In genomic region chr12:99864613-99865012, GRCm38 (mm10) we compare ENCODE assay signal across 33 mouse cellular contexts.
"Had no signal": no experiment of that assay in that cellular context is flagged by ENCODE, and none has a peak within 500 bp of the region (broad histone marks: within the 10 kb centered on the region; RNA-seq: fewer than 3 reads in every experiment).

No protein-coding gene starts in this region.

- H3K9ac ChIP-seq: heart, embryonic 12.5 days; heart, embryonic 13.5 days; heart, embryonic 15.5 days; hindbrain, embryonic 12.5 days; hindbrain, embryonic 13.5 days; hindbrain, embryonic 14.5 days; hindbrain, embryonic 15.5 days; kidney, embryonic 15.5 days had no signal

- H3K9me3 ChIP-seq: heart, embryonic 10.5 days; heart, embryonic 12.5 days; heart, embryonic 13.5 days; heart, embryonic 15.5 days; hindbrain, embryonic 10.5 days; hindbrain, embryonic 12.5 days; hindbrain, embryonic 13.5 days; hindbrain, embryonic 15.5 days; kidney, embryonic 15.5 days had no signal

- H3K4me2 ChIP-seq: heart, embryonic 11.5 days; heart, embryonic 12.5 days; heart, embryonic 13.5 days; heart, embryonic 15.5 days; hindbrain, embryonic 12.5 days; hindbrain, embryonic 13.5 days; hindbrain, embryonic 14.5 days; hindbrain, embryonic 15.5 days; kidney, embryonic 15.5 days had no signal

- H3K36me3 ChIP-seq: heart, embryonic 10.5 days; heart, embryonic 12.5 days; heart, embryonic 13.5 days; heart, embryonic 15.5 days; hindbrain, embryonic 10.5 days; hindbrain, embryonic 12.5 days; hindbrain, embryonic 13.5 days; hindbrain, embryonic 15.5 days; kidney, embryonic 15.5 days had no signal

- H3K27me3 ChIP-seq: heart, embryonic 12.5 days; heart, embryonic 13.5 days; heart, embryonic 15.5 days; hindbrain, embryonic 12.5 days; hindbrain, embryonic 13.5 days; hindbrain, embryonic 15.5 days; kidney, embryonic 15.5 days had no signal

- H3K27ac ChIP-seq: heart, embryonic 10.5 days; heart, embryonic 13.5 days; heart, embryonic 15.5 days; hindbrain, embryonic 10.5 days; hindbrain, embryonic 12.5 days; hindbrain, embryonic 13.5 days; hindbrain, embryonic 14.5 days; hindbrain, embryonic 15.5 days; hindbrain, postnatal 0 days; kidney, embryonic 15.5 days; kidney, postnatal 0 days; layer of hippocampus, adult 2 months had no signal

- H3K4me3 ChIP-seq: heart, embryonic 10.5 days; heart, embryonic 12.5 days; heart, embryonic 13.5 days; heart, embryonic 15.5 days; hindbrain, embryonic 10.5 days; hindbrain, embryonic 12.5 days; hindbrain, embryonic 13.5 days; hindbrain, embryonic 15.5 days; kidney, embryonic 15.5 days; layer of hippocampus, adult 2 months had no signal

- H3K4me1 ChIP-seq: hindbrain, embryonic 10.5 days; hindbrain, embryonic 12.5 days; hindbrain, embryonic 13.5 days; hindbrain, embryonic 15.5 days; kidney, embryonic 15.5 days had no signal

- ATAC-seq: hindbrain, embryonic 16.5 days; hindbrain, postnatal 0 days; inflammation-experienced regulatory T-cells, adult 6 months; intestine, embryonic 16.5 days had no signal

- DNase-seq: heart, postnatal 10 days; heart, postnatal 14 days; heart, postnatal 36 days; heart, postnatal 4 days; kidney, adult 11 months; kidney, adult 18-20 months; kidney, adult 2 months; kidney, adult 8-10 months; kidney, adult 9 months; kidney, postnatal 10 days; kidney, postnatal 14 days; kidney, postnatal 25 days; kidney, postnatal 36 days; kidney, postnatal 4 days; layer of hippocampus, adult 9-11 months; layer of hippocampus, postnatal 36 days had no signal
